Mouse (Mus musculus) lung, embryonic 14.5 days (tissue): ENCODE data around the gene Rif1. TPM values are rescaled to one million over a fixed set of nuclear protein-coding genes. Genes with fewer than 3 reads are reported as not detected.

Experiments
- ATAC-seq: fragments of 200-750 bp; cut with Nextera tagmentation; 2 replicates; pipeline ENCODE4 v1.8.0; 2017; ENCODE audit warnings: mild to moderate bottlenecking, moderate TSS enrichment, moderate library complexity; ENCODE audit not compliant: insufficient read depth
- DNase-seq: peaks from one replicate; pipeline ENCODE4 v3.0.0-alpha.2; 2015
- H3K27ac ChIP-seq: fragments of 300-500 bp; sonication (generic); 2 replicates; pipeline ENCODE4 v1.5.1; 2014; ENCODE audit warnings: low read depth, mild to moderate bottlenecking, moderate library complexity
- H3K27me3 ChIP-seq: fragments of 300-500 bp; sonication (generic); 2 replicates; pipeline ENCODE4 v1.6.1; 2014; ENCODE audit warnings: low read length, control low read depth; ENCODE audit not compliant: insufficient read depth
- H3K36me3 ChIP-seq: fragments of 300-500 bp; sonication (generic); 2 replicates; pipeline ENCODE4 v1.6.1; 2014; ENCODE audit warnings: control low read depth; ENCODE audit not compliant: insufficient read depth
- H3K4me1 ChIP-seq: fragments of 300-500 bp; sonication (generic); 2 replicates; pipeline ENCODE4 v1.6.1; 2014; ENCODE audit warnings: antibody characterized with exemption, control low read depth; ENCODE audit not compliant: insufficient read depth
- H3K4me2 ChIP-seq: fragments of 300-500 bp; sonication (generic); 2 replicates; pipeline ENCODE4 v1.6.1; 2014; ENCODE audit warnings: mild to moderate bottlenecking
- H3K4me3 ChIP-seq: fragments of 300-500 bp; sonication (generic); 2 replicates; pipeline ENCODE4 v1.5.1; 2014; ENCODE audit warnings: low read depth, low read length
- H3K9ac ChIP-seq: fragments of 300-500 bp; sonication (generic); 2 replicates; pipeline ENCODE4 v1.6.1; 2014
- H3K9me3 ChIP-seq: fragments of 300-500 bp; sonication (generic); 2 replicates; pipeline ENCODE4 v1.6.1; 2016; ENCODE audit warnings: low read depth, low read length, control low read depth
- CTCF ChIP-seq: IDR thresholded peaks from 2 replicates; pipeline ENCODE4 v1.5.1; 2016; ENCODE audit warnings: antibody characterized with exemption, low read depth
- WGBS: fragments of 180-500 bp; shearing (Covaris S2); extraction: QIAGEN DNeasy Blood & Tissue Kit; methylation state at CpG from one replicate; pipeline ENCODE4 v1.1.7; 2014; 5-methylcytosine and 5-hydroxymethylcytosine counted together
- polyA plus RNA-seq: library from polyadenylated mRNA; unstranded; fragments of >200 nt; fragmentation: Nextera tagmentation; extraction: Ambion mirVana; gene quantifications from 2 replicates; pipeline ENCODE4 v1.2.1, GENCODE M21; 2014

The Rif1 gene
- polyA plus RNA-seq, 1 experiment from 2014 or later, result 57.0 TPM

- Histone ChIP-seq H3K9me3 (no peaks in the 10 kb centered on the region), H3K27ac (no peak overlapping the region), H3K4me1 (no peaks in the 10 kb centered on the region; the same call in 1 of the 2 replicates), H3K27me3 (no peaks in the 10 kb centered on the region), H3K4me3 (no peak overlapping the region), H3K36me3 (no peaks in the 10 kb centered on the region), H3K9ac (no peak overlapping the region), H3K4me2 (no peak overlapping the region)
- 85% methylated on average over 4 of the region's 4 CpGs for WGBS
- DNase-seq (no peak), ATAC-seq (no peak)
- no peak for TF ChIP-seq CTCF
These were observed 20.3 kb upstream of the Rif1 start for GRCm38 (mm10) chr2:52052335-52052734.

GRCm38 (mm10) chr2:52053502-52053901 is 19.1 kb upstream of the Rif1 start:
- Histone ChIP-seq H3K4me3 (no peak overlapping the region), H3K9ac (no peak overlapping the region), H3K4me2 (no peak overlapping the region), H3K9me3 (no peaks in the 10 kb centered on the region), H3K36me3 (no peaks in the 10 kb centered on the region), H3K4me1 (no peaks in the 10 kb centered on the region; the same call in 1 of the 2 replicates), H3K27me3 (no peaks in the 10 kb centered on the region), H3K27ac (no peak overlapping the region)
- 33% methylated on average over 5 of the region's 5 CpGs for WGBS
- no peak for TF ChIP-seq CTCF
- no peak for DNase-seq
- ATAC-seq, result no peak

- Histone ChIP-seq H3K9ac (no peak overlapping the region), H3K4me3 (no peak overlapping the region), H3K4me1 (no peaks in the 10 kb centered on the region; the same call in 1 of the 2 replicates), H3K9me3 (no peaks in the 10 kb centered on the region), H3K27me3 (no peaks in the 10 kb centered on the region), H3K27ac (no peak overlapping the region), H3K4me2 (no peak overlapping the region), H3K36me3 (no peaks in the 10 kb centered on the region)
- TF ChIP-seq CTCF, result no peak
- no peak for ATAC-seq
- DNase-seq, result no peak
- 42% methylated on average over 4 of the region's 4 CpGs for WGBS
These were observed 17.0 kb upstream of the Rif1 start for GRCm38 (mm10) chr2:52055616-52056015.

- H3K27ac ChIP-seq, result no peak overlapping the region
- no peak overlapping the region for H3K9ac ChIP-seq
- TF ChIP-seq CTCF, result no peak
- H3K4me3 ChIP-seq, result no peak overlapping the region
- H3K4me2 ChIP-seq, result no peak overlapping the region
- no peaks in the 10 kb centered on the region for H3K9me3 ChIP-seq
- 65% methylated on average over 1 of the region's 1 CpGs for WGBS
- H3K36me3 ChIP-seq, result no peaks in the 10 kb centered on the region
- no peak for ATAC-seq
- no peaks in the 10 kb centered on the region; the same call in 1 of the 2 replicates for H3K4me1 ChIP-seq
- DNase-seq, result no peak
- no peaks in the 10 kb centered on the region for H3K27me3 ChIP-seq
These were observed 15.5 kb upstream of the Rif1 start for GRCm38 (mm10) chr2:52057099-52057498.

- H3K4me2 ChIP-seq, result no peak overlapping the region
- no peak for TF ChIP-seq CTCF
- H3K27ac ChIP-seq, result no peak overlapping the region
- H3K9me3 ChIP-seq, result no peaks in the 10 kb centered on the region
- no peaks in the 10 kb centered on the region for H3K36me3 ChIP-seq
- ATAC-seq (no peak), DNase-seq (no peak)
- no peaks in the 10 kb centered on the region for H3K4me1 ChIP-seq
- H3K9ac ChIP-seq, result no peak overlapping the region
- no peak overlapping the region for H3K4me3 ChIP-seq
- no peaks in the 10 kb centered on the region for H3K27me3 ChIP-seq
These were observed 15.0 kb upstream of the Rif1 start for GRCm38 (mm10) chr2:52057681-52058080.

GRCm38 (mm10) chr2:52068641-52069040 is 4.0 kb upstream of the Rif1 start:
- H3K4me3 ChIP-seq, result no peak overlapping the region
- H3K27ac ChIP-seq, result no peak overlapping the region
- WGBS, result 56% methylated on average over 1 of the region's 1 CpGs
- ATAC-seq (no peak), DNase-seq (no peak)
- no peak overlapping the region for H3K4me2 ChIP-seq
- no peaks in the 10 kb centered on the region for H3K27me3 ChIP-seq
- H3K9ac ChIP-seq, result no peak overlapping the region
- H3K4me1 ChIP-seq, result peaks cover 2% of the 10 kb centered on the region; the same call in 1 of the 2 replicates
- H3K9me3 ChIP-seq, result no peaks in the 10 kb centered on the region
- no peak for TF ChIP-seq CTCF
- no peaks in the 10 kb centered on the region for H3K36me3 ChIP-seq

GRCm38 (mm10) chr2:52070816-52071215 is 1.8 kb upstream of the Rif1 start:
- H3K9ac ChIP-seq, result no peak overlapping the region
- DNase-seq (no peak), ATAC-seq (no peak)
- H3K4me3 ChIP-seq, result no peak overlapping the region
- 86% methylated on average over 5 of the region's 5 CpGs for WGBS
- no peak for TF ChIP-seq CTCF
- H3K36me3 ChIP-seq, result peaks cover 9% of the 10 kb centered on the region
- peaks cover 6% of the 10 kb centered on the region; the same call in 1 of the 2 replicates for H3K4me1 ChIP-seq
- H3K27me3 ChIP-seq, result no peaks in the 10 kb centered on the region
- H3K4me2 ChIP-seq, result no peak overlapping the region
- no peaks in the 10 kb centered on the region for H3K9me3 ChIP-seq
- H3K27ac ChIP-seq, result no peak overlapping the region
